Mouse (Mus musculus) liver, adult 2 months (tissue): ENCODE data around the gene Stap2. TPM values are rescaled to one million over a fixed set of nuclear protein-coding genes. Genes with fewer than 3 reads are reported as not detected.

ENCODE experiments used
- DNase-seq: peaks from one replicate; pipeline ENCODE4 v3.0.0-alpha.2; 2011; ENCODE audit warnings: low read depth, low spot score; ENCODE audit errors: extremely low read depth
- H3K27ac ChIP-seq: fragments of 200-500 bp; replicated peaks from 2 replicates; pipeline ENCODE4 v1.5.1; 2012; ENCODE audit warnings: low read depth, mild to moderate bottlenecking, control low read depth, inconsistent platforms, low read length; ENCODE audit not compliant: insufficient read depth
- H3K27me3 ChIP-seq: fragments of 200-500 bp; 2 replicates; pipeline ENCODE4 v1.6.1; 2012; ENCODE audit warnings: mild to moderate bottlenecking, moderate library complexity, low read length, inconsistent platforms; ENCODE audit not compliant: control insufficient read depth, insufficient read depth
- H3K36me3 ChIP-seq: fragments of 200-500 bp; 2 replicates; pipeline ENCODE4 v1.6.1; 2012; ENCODE audit warnings: low read length, inconsistent platforms; ENCODE audit not compliant: control insufficient read depth, insufficient read depth
- H3K4me1 ChIP-seq: fragments of 200-500 bp; 2 replicates; pipeline ENCODE4 v1.6.1; 2011; ENCODE audit warnings: low read length; ENCODE audit not compliant: control insufficient read depth, insufficient read depth
- H3K4me3 ChIP-seq: fragments of 200-500 bp; 2 replicates; pipeline ENCODE4 v1.5.1; 2011; ENCODE audit warnings: low read depth, mild to moderate bottlenecking, control low read depth, low read length, moderate library complexity; ENCODE audit not compliant: insufficient read depth
- H3K79me2 ChIP-seq: fragments of 200-500 bp; 2 replicates; pipeline ENCODE4 v1.6.1; 2012; ENCODE audit warnings: inconsistent platforms, mild to moderate bottlenecking, low read length, moderate library complexity; ENCODE audit not compliant: control insufficient read depth, insufficient read depth
- H3K9ac ChIP-seq: fragments of 200-500 bp; 2 replicates; pipeline ENCODE4 v1.6.1; 2012; ENCODE audit warnings: low read depth, mild to moderate bottlenecking, control low read depth, inconsistent platforms, low read length
- CTCF ChIP-seq: fragments of 200-500 bp; IDR thresholded peaks from 2 replicates; pipeline ENCODE4 v1.5.1; 2011; ENCODE audit warnings: low read depth, low read length, control low read depth
- POLR2A ChIP-seq: fragments of 200-500 bp; IDR thresholded peaks from 2 replicates; pipeline ENCODE4 v1.6.1; 2011; ENCODE audit warnings: low read length, control low read depth; ENCODE audit not compliant: insufficient read depth; ENCODE audit errors: extremely low read depth
- WGBS: fragments of 180-500 bp; shearing (Covaris S2); methylation state at CpG from one replicate; pipeline ENCODE4 v1.1.7; 2018; 5-methylcytosine and 5-hydroxymethylcytosine counted together
- polyA plus RNA-seq: library from polyadenylated mRNA; depleted of rRNA; stranded (reverse); fragments of >200 nt; gene quantifications from 2 replicates; pipeline ENCODE4 v1.2.3, GENCODE M21; 2012
- total RNA-seq: library from RNA; depleted of rRNA; stranded (reverse); fragments of >200 nt; gene quantifications from 2 replicates; pipeline ENCODE4 v1.2.3, GENCODE M21; 2014

The Stap2 gene
- total and polyA plus RNA-seq, 2 experiments, result 35.3 to 44.8 TPM

GRCm38 (mm10) chr17:56038583-56039261, 33.3 kb upstream of the Stap2 start:
- Histone ChIP-seq H3K4me1 (peaks cover 14% of the 10 kb centered on the region), H3K27me3 (no peaks in the 10 kb centered on the region), H3K36me3 (no peaks in the 10 kb centered on the region), H3K27ac (no peak overlapping the region), H3K4me3 (no peak overlapping the region), H3K79me2 (peaks cover 23% of the 10 kb centered on the region), H3K9ac (no peak overlapping the region)
- TF ChIP-seq CTCF (no peak), POLR2A (no peak)
- 87% methylated on average over 8 of the region's 8 CpGs for WGBS
- no peak for DNase-seq

GRCm38 (mm10) chr17:56036901-56037287, 31.5 kb upstream of the Stap2 start:
- no peak for DNase-seq
- Histone ChIP-seq H3K79me2 (peaks cover 37% of the 10 kb centered on the region), H3K36me3 (no peaks in the 10 kb centered on the region), H3K27me3 (no peaks in the 10 kb centered on the region), H3K4me3 (peak overlapping the region; percentile 4), H3K4me1 (peaks cover 27% of the 10 kb centered on the region), H3K27ac (no peak overlapping the region), H3K9ac (no peak overlapping the region)
- no peak for TF ChIP-seq CTCF
- no peak for TF ChIP-seq POLR2A
- WGBS, result 37% methylated on average over 13 of the region's 13 CpGs

- WGBS, result under 1% methylated on average over 74 of the region's 74 CpGs
- Histone ChIP-seq H3K9ac (peak within 1 kb of the TSS; percentile 93), H3K4me1 (peaks cover 28% of the 10 kb centered on the region)
These were observed 31.0 kb upstream of the Stap2 start, which contains the start of gene Sh3gl1 for GRCm38 (mm10) chr17:56036176-56036900. Gene Sh3gl1, minus strand, starts transcription at chr17:56036635.

GRCm38 (mm10) chr17:56035216-56035615, 29.8 kb upstream of the Stap2 start:
- 41% methylated on average over 4 of the region's 4 CpGs for WGBS
- Histone ChIP-seq H3K79me2 (peaks cover 49% of the 10 kb centered on the region), H3K9ac (peak overlapping the region; percentile 14; the same call in 1 of the 2 replicates), H3K27ac (peak overlapping the region; percentile 30), H3K36me3 (no peaks in the 10 kb centered on the region), H3K4me3 (no peak overlapping the region; the same call in 1 of the 2 replicates), H3K4me1 (peaks cover 29% of the 10 kb centered on the region), H3K27me3 (no peaks in the 10 kb centered on the region)
- TF ChIP-seq CTCF (no peak), POLR2A (no peak)
- DNase-seq, result no peak

More at GRCm38 (mm10) chr17:56036176-56036900, 31.0 kb upstream of the Stap2 start, which contains the start of gene Sh3gl1:
- peak; percentile 86 for DNase-seq
- H3K4me3 ChIP-seq, result peak within 1 kb of the TSS; percentile 83
- TF ChIP-seq POLR2A (peak; percentile 86), CTCF (peak; percentile 96)
- no peaks in the 10 kb centered on the region for H3K36me3 ChIP-seq
- H3K27ac ChIP-seq, result peak within 1 kb of the TSS; percentile 83
- no peaks in the 10 kb centered on the region for H3K27me3 ChIP-seq
- H3K79me2 ChIP-seq, result peaks cover 39% of the 10 kb centered on the region

GRCm38 (mm10) chr17:56034726-56035100, 29.3 kb upstream of the Stap2 start:
- H3K36me3 ChIP-seq, result no peaks in the 10 kb centered on the region
- H3K27ac ChIP-seq, result peak overlapping the region; percentile 30
- 23% methylated on average over 6 of the region's 6 CpGs for WGBS
- peaks cover 51% of the 10 kb centered on the region for H3K79me2 ChIP-seq
- peaks cover 29% of the 10 kb centered on the region for H3K4me1 ChIP-seq
- peak overlapping the region; percentile 14; the same call in 1 of the 2 replicates for H3K9ac ChIP-seq
- peak; percentile 53 for DNase-seq
- H3K4me3 ChIP-seq, result no peak overlapping the region
- no peaks in the 10 kb centered on the region for H3K27me3 ChIP-seq
- TF ChIP-seq CTCF, result no peak
